Mouse (Mus musculus) layer of hippocampus, adult 2 months (tissue): Measurements from ENCODE around the gene Etv2. TPM values are rescaled to one million over a fixed set of nuclear protein-coding genes. Genes with fewer than 3 reads are reported as not detected.

Source experiments
- DNase-seq, 2 experiments: peaks; one replicate each; pipeline ENCODE4 v3.0.0; 2022; ENCODE audit warnings: low spot score in 2 of 2
- H3K27ac ChIP-seq: fragments of 200-600 bp; 2 replicates; pipeline ENCODE4 v1.8.1; 2022
- H3K4me3 ChIP-seq: fragments of 200-600 bp; 2 replicates; pipeline ENCODE4 v1.8.1; 2022; ENCODE audit warnings: mild to moderate bottlenecking
- CTCF ChIP-seq: fragments of 200-600 bp; conservative IDR thresholded peaks from 2 replicates; pipeline ENCODE4 v1.8.1; 2022; ENCODE audit warnings: antibody characterized with exemption, mild to moderate bottlenecking, moderate library complexity
- microRNA-seq, 2 experiments: library from miRNA; unstranded; fragments of <30 nt; microRNA quantifications; one replicate each; pipeline ENCODE4 v1.2.0; 2021
- total RNA-seq, 2 experiments: library from RNA; stranded (reverse); gene quantifications; 2 replicates each; pipeline ENCODE4 v1.2.3; 2021

Gene Etv2
- total RNA-seq, 2 experiments from 2014 or later = not detected

DNA sequence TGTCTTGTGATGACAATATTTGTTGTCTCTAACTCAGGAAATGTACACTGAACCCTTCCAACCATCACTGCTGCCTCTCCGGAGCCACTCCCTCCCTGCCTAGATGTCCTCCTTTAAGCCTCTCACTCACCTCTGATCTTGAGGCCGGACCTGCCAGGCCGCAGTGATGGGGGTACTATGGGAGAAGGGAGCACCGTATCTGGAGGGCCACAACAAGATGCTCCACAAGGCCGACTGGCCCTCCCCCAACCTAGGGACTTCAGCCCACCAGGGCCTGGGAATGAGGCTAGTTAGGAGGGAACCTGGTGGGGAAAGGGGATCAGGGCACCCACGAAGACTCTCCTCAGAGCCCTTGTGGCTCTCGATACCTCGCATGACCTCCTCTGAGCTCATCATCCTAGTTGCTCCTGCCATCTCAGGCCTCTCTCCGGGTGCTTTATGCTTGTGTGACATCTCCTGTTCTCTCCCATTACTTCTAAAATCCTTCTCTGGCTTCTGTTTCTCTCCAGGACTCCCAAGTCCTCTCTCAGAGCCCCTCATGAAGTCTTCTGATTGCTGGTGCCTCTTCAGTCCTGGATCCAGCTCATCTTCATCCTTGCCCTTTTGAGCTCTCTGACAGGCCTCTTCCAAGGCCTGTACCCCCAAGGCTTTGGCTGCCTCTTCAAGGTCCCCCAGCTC, 44.6 kb downstream of the Etv2 start:
- H3K27ac ChIP-seq = no peak overlapping the region
- TF ChIP-seq CTCF = no peak
- no peak for DNase-seq
- H3K4me3 ChIP-seq = no peak overlapping the region

GRCm38 (mm10) chr7:30589435-30590301, 46.0 kb downstream of the Etv2 start:
- Histone ChIP-seq H3K27ac (peak overlapping the region; percentile 96), H3K4me3 (peak overlapping the region; percentile 90)
- peak; percentile 71 to 84 for DNase-seq
- TF ChIP-seq CTCF = peak; percentile 94

- DNase-seq = peak; percentile 94 to 97
- peak within 1 kb of the TSS; percentile 90 for H3K4me3 ChIP-seq
- peak within 1 kb of the TSS; percentile 96 for H3K27ac ChIP-seq
- no peak for TF ChIP-seq CTCF
Measured at GRCm38 (mm10) chr7:30588676-30589434, 46.8 kb downstream of the Etv2 start, which contains the start of gene Kmt2b. Kmt2b (minus strand) TSS chr7:30588726.

- DNase-seq = no peak
- Histone ChIP-seq H3K4me3 (peak overlapping the region; percentile 90), H3K27ac (peak overlapping the region; percentile 96)
- no peak for TF ChIP-seq CTCF
Measured at GRCm38 (mm10) chr7:30587842-30588667, 47.6 kb downstream of the Etv2 start.

DNA sequence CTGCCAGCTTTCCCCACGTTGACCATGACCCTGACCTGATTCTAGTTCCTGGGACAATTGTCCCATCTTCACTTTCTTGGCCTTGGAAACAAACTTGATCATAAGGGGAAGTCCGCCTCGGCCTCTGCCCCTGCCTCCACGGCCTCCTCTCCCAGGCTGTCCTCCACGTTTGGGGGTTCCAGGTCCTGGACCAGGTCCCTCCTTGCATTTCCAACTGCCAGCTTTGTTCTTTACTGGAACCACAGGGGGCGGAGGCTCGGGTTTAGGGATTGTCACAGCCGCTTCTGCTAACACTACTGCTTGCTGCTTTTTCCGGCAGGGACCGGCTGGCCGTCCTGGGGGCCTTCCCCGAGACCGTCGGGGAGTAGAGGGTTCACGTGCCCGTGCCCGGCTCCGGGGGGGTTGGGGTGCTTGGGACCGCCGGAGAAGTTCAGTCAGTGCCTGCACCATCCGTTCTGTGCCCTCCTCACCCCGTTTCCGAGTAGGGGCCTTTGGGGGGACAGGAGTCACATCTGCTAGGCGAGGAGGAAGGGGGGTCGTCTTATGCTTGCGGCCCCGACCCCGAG, 49.1 kb downstream of the Etv2 start:
- no peak overlapping the region for H3K27ac ChIP-seq
- TF ChIP-seq CTCF = no peak
- H3K4me3 ChIP-seq = no peak overlapping the region; the same call in 1 of the 2 replicates
- no peak for DNase-seq

GRCm38 (mm10) chr7:30585170-30585569, 50.5 kb downstream of the Etv2 start:
- no peak overlapping the region for H3K4me3 ChIP-seq
- H3K27ac ChIP-seq = no peak overlapping the region
- DNase-seq = no peak
- no peak for TF ChIP-seq CTCF

- no peak overlapping the region for H3K27ac ChIP-seq
- DNase-seq = no peak
Measured at GRCm38 (mm10) chr7:30584339-30584738, 51.3 kb downstream of the Etv2 start.

More at GRCm38 (mm10) chr7:30584339-30584738, 51.3 kb downstream of the Etv2 start:
- TF ChIP-seq CTCF = no peak
- no peak overlapping the region for H3K4me3 ChIP-seq

Small RNA genes lying within 50 kb of the gene (microRNA-seq; reads per million reads assigned to microRNA genes)
- gene Mir3569 = 0 to 0.92 reads per million in 2 experiments

Other genes starting within 250 kb of the Etv2 start
- 10 to 100 TPM; 26.7 to 32.6 TPM for gene Tyrobp, start 222.1 kb downstream of the Etv2 start, total RNA-seq
- 1 to 10 TPM in 1 of 2 experiments, not detected in 1; 1.5 TPM for gene Hcst, start 216.0 kb downstream of the Etv2 start, total RNA-seq
- gene Nfkbid, start 214.1 kb downstream of the Etv2 start, total RNA-seq = 1 to 10 TPM; 2.8 to 3.0 TPM
- gene Aplp1, start 190.3 kb downstream of the Etv2 start, total RNA-seq = 1,000 to 10,000 TPM; 1,283 to 1,305 TPM
- gene Kirrel2, start 178.2 kb downstream of the Etv2 start, total RNA-seq = 10 to 100 TPM; 15.0 to 20.4 TPM
- 1 to 10 TPM; 1.2 to 1.3 TPM for gene Nphs1, start 177.5 kb downstream of the Etv2 start, total RNA-seq
- not detected for gene Prodh2, start 142.2 kb downstream of the Etv2 start, total RNA-seq
- 100 to 1,000 TPM; 101 to 119 TPM for gene Arhgap33, start 100.8 kb downstream of the Etv2 start, total RNA-seq
- 1 to 10 TPM; 2.7 to 4.8 TPM for gene Hspb6, start 83.7 kb downstream of the Etv2 start, total RNA-seq
- gene Proser3, start 83.6 kb downstream of the Etv2 start, total RNA-seq = 1 to 10 TPM; 4.0 to 4.1 TPM
- gene Lin37, start 76.0 kb downstream of the Etv2 start, total RNA-seq = 10 to 100 TPM; 45.5 to 47.6 TPM
- 10 to 100 TPM; 71.4 to 90.8 TPM for gene U2af1l4, start 72.6 kb downstream of the Etv2 start, total RNA-seq
- 10 to 100 TPM in 1 of 2 experiments, 1 to 10 TPM in 1; 9.0 to 11.4 TPM for gene Gm49396, start 72.5 kb downstream of the Etv2 start, total RNA-seq
- gene Psenen, start 72.2 kb downstream of the Etv2 start, total RNA-seq = 10 to 100 TPM; 79.9 to 92.3 TPM
- gene Igflr1, start 70.4 kb downstream of the Etv2 start, total RNA-seq = 1 to 10 TPM; 6.4 to 6.5 TPM
- 10 to 100 TPM; 49.8 to 57.5 TPM for gene Kmt2b, start 47.1 kb downstream of the Etv2 start, total RNA-seq
- not detected for gene Zbtb32, start 36.9 kb downstream of the Etv2 start, total RNA-seq
- gene Upk1a, start 23.0 kb downstream of the Etv2 start, total RNA-seq = under 1 TPM in 1 of 2 experiments, not detected in 1; 0.69 TPM
- 100 to 1,000 TPM; 552 to 568 TPM for gene Cox6b1, start 9.7 kb downstream of the Etv2 start, total RNA-seq
- gene Rbm42, start 14.5 kb upstream of the Etv2 start, total RNA-seq = 10 to 100 TPM; 69.5 to 72.6 TPM
- gene Haus5, start 29.1 kb upstream of the Etv2 start, total RNA-seq = 1 to 10 TPM; 6.6 to 6.8 TPM
- not detected for gene Pmis2, start 35.8 kb upstream of the Etv2 start, total RNA-seq
- gene 2200002J24Rik, start 63.1 kb upstream of the Etv2 start, total RNA-seq = not detected
- gene Atp4a, start 76.4 kb upstream of the Etv2 start, total RNA-seq = under 1 TPM; 0.38 to 0.47 TPM
- 100 to 1,000 TPM; 108 to 112 TPM for gene Tmem147, start 93.7 kb upstream of the Etv2 start, total RNA-seq
- gene Gapdhs, start 107.8 kb upstream of the Etv2 start, total RNA-seq = not detected
- gene Sbsn, start 115.6 kb upstream of the Etv2 start, total RNA-seq = 1 to 10 TPM; 4.9 to 6.1 TPM
- gene Dmkn, start 127.9 kb upstream of the Etv2 start, total RNA-seq = under 1 TPM; 0.56 to 1.00 TPM
- gene Krtdap, start 152.0 kb upstream of the Etv2 start, total RNA-seq = not detected
- gene Ffar2, start 187.9 kb upstream of the Etv2 start, total RNA-seq = not detected
- gene Ffar3, start 220.3 kb upstream of the Etv2 start, total RNA-seq = not detected
- gene Ffar1, start 225.7 kb upstream of the Etv2 start, total RNA-seq = not detected
- gene Cd22, start 244.5 kb upstream of the Etv2 start, total RNA-seq = not detected